Mouse (Mus musculus) ovary, adult 18-20 months (tissue): ENCODE results near the gene Man1a2.

Experiments
- DNase-seq: peaks from one replicate; pipeline ENCODE4 v3.0.0; 2022; ENCODE audit warnings: low spot score, mixed read lengths

The Man1a2 gene

GRCm38 (mm10) chr3:100684234-100684975 is 898 bp downstream of the Man1a2 start:
- DNase-seq: no peak

- DNase-seq: no peak
Observed at GRCm38 (mm10) chr3:100682841-100683240, 2.5 kb downstream of the Man1a2 start.

- no peak for DNase-seq
Observed at GRCm38 (mm10) chr3:100682281-100682680, 3.0 kb downstream of the Man1a2 start.

- no peak for DNase-seq
Observed at GRCm38 (mm10) chr3:100681448-100682092, 3.7 kb downstream of the Man1a2 start.

- peak; percentile 21 for DNase-seq
Observed at GRCm38 (mm10) chr3:100680226-100680625, 5.1 kb downstream of the Man1a2 start.

GRCm38 (mm10) chr3:100678951-100679570 is 6.2 kb downstream of the Man1a2 start:
- DNase-seq: no peak

- DNase-seq: no peak
Observed at GRCm38 (mm10) chr3:100675146-100675545, 10.2 kb downstream of the Man1a2 start.

GRCm38 (mm10) chr3:100670412-100670811 is 14.9 kb downstream of the Man1a2 start:
- DNase-seq: no peak

- DNase-seq: no peak
Observed at GRCm38 (mm10) chr3:100653291-100653690, 32.0 kb downstream of the Man1a2 start.

GRCm38 (mm10) chr3:100641581-100641980 is 43.7 kb downstream of the Man1a2 start:
- no peak for DNase-seq

GRCm38 (mm10) chr3:100636255-100636654 is 49.0 kb downstream of the Man1a2 start:
- no peak for DNase-seq

GRCm38 (mm10) chr3:100634821-100635220 is 50.5 kb downstream of the Man1a2 start:
- peak; percentile 24 for DNase-seq

- DNase-seq: no peak
Observed at GRCm38 (mm10) chr3:100618511-100618910, 66.8 kb downstream of the Man1a2 start.

GRCm38 (mm10) chr3:100610916-100611315 is 74.4 kb downstream of the Man1a2 start:
- no peak for DNase-seq

GRCm38 (mm10) chr3:100604539-100604938 is 80.8 kb downstream of the Man1a2 start:
- no peak for DNase-seq

- DNase-seq: no peak
Observed at GRCm38 (mm10) chr3:100599265-100599820, 86.0 kb downstream of the Man1a2 start.

- DNase-seq: no peak
Observed at GRCm38 (mm10) chr3:100591053-100591452, 94.2 kb downstream of the Man1a2 start.

- no peak for DNase-seq
Observed at GRCm38 (mm10) chr3:100582721-100583355, 102.5 kb downstream of the Man1a2 start.

- no peak for DNase-seq
Observed at GRCm38 (mm10) chr3:100572571-100573183, 112.6 kb downstream of the Man1a2 start.

GRCm38 (mm10) chr3:100568443-100569390 is 116.6 kb downstream of the Man1a2 start:
- no peak for DNase-seq

- DNase-seq: no peak
Observed at GRCm38 (mm10) chr3:100563565-100563964, 121.7 kb downstream of the Man1a2 start.
